Mouse (Mus musculus) ES-E14 (cell line): ENCODE measurements around the gene Stard3.

Experiments used
- CHD2 ChIP-seq: IDR thresholded peaks from 2 replicates; pipeline ENCODE4 v1.6.1; 2014; ENCODE audit warnings: mild to moderate bottlenecking, low read depth, low read length, inconsistent platforms
- MAFK ChIP-seq: IDR thresholded peaks from 2 replicates; pipeline ENCODE4 v1.6.1; 2014; ENCODE audit warnings: mild to moderate bottlenecking, low read depth, low read length, inconsistent platforms; ENCODE audit not compliant: insufficient read depth

DNA sequence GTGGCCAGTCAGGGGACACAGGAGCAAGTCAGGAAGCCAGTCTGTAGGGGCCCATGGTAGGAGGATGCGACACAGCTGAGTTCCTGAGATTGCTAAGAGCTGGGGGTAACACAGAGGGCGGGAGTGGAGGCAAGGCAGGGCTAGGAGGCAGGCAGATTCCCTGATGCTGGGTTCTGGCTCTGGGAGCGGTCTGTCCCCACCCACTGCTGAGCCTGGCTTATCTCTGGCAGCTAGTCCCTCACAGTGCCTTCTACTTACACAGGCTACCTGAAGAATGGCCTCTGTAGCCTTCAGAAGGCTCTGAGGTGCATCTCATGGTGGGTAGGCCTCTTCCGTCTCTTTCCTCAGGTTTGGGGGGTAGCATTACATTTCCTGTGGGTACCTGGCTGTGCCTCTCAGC is 34.5 kb downstream of the Stard3 start:
- TF ChIP-seq MAFK: no peak
- TF ChIP-seq CHD2: no peak
